Mouse (Mus musculus): ENCODE data around the gene Kif2c.

DNA sequence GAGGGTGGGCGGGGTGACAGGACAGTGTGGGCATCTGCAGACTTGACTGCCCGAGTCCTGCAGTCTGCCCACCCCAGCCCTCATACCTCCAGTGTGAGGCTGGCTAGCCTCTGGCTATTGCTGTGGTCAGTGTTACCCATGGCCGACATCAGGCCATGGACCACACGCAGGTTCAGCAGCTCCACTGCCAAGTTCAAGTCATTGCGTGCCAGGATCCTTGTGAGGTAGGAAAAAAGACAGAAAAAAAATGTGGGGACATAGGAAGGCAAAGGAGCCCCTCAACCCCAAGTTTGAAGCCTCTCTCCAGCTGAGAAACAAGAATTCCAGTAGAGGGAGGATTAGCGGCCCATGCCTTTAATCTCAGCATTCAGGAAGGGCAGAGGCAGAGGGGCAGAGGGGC lies 31.8 kb upstream of the Kif2c start:
- TF ChIP-seq POLR2A (IDR thresholded peaks at IDR 0.05; ENCODE audit: control insufficient read depth, extremely low read depth, insufficient read depth, low read length, poor library complexity) (no peak), CTCF (IDR thresholded peaks at IDR 0.05; ENCODE audit: borderline replicate concordance, control insufficient read depth, extremely low read depth, insufficient read depth, low read length, poor library complexity) (no peak)
